Mouse (Mus musculus): ENCODE data around the gene Rrnad1. TPM values are rescaled to one million over a fixed set of nuclear protein-coding genes. Genes with fewer than 3 reads are reported as not detected.
A peak's percentile ranks its signal among the peaks of the same experiment; 100 is the strongest.

Gene Rrnad1
- polyA plus RNA-seq, 1 experiment from 2014 or later: 21.1 TPM

GRCm38 (mm10) chr3:87934026-87934425, 3.5 kb upstream of the Rrnad1 start:
- no peaks in the 10 kb centered on the region for H3K27me3 ChIP-seq
- H3K4me1 ChIP-seq: peaks cover 36% of the 10 kb centered on the region
- 82% methylated on average over 5 of the region's 5 CpGs for WGBS
- ATAC-seq (ENCODE audit: insufficient number of reproducible peaks, insufficient read depth, low FRiP score, low TSS enrichment, low read depth): no peak
- H3K36me3 ChIP-seq: peaks cover 66% of the 10 kb centered on the region
- no peak overlapping the region for H3K27ac ChIP-seq
- H3K4me2 ChIP-seq: no peak overlapping the region
- H3K4me3 ChIP-seq: no peak overlapping the region
- no peaks in the 10 kb centered on the region for H3K9me3 ChIP-seq
- H3K9ac ChIP-seq: no peak overlapping the region

GRCm38 (mm10) chr3:87929341-87930077, 1.0 kb downstream of the Rrnad1 start:
- H3K4me3 ChIP-seq: peak overlapping the region; percentile 95
- H3K4me1 ChIP-seq: peaks cover 32% of the 10 kb centered on the region
- peaks cover 58% of the 10 kb centered on the region for H3K36me3 ChIP-seq
- peak overlapping the region; percentile 91 for H3K9ac ChIP-seq
- H3K27ac ChIP-seq: peak overlapping the region; percentile 90
- 5% methylated on average over 26 of the region's 26 CpGs for WGBS
- peak overlapping the region; percentile 84 for H3K4me2 ChIP-seq
- H3K9me3 ChIP-seq: no peaks in the 10 kb centered on the region
- peak; percentile 13; the same call in 1 of the 2 replicates for ATAC-seq (ENCODE audit: insufficient number of reproducible peaks, insufficient read depth, low FRiP score, low TSS enrichment, low read depth)
- no peaks in the 10 kb centered on the region for H3K27me3 ChIP-seq

- H3K9ac ChIP-seq: no peak overlapping the region
- H3K9me3 ChIP-seq: no peaks in the 10 kb centered on the region
- H3K4me1 ChIP-seq: peaks cover 23% of the 10 kb centered on the region
- H3K36me3 ChIP-seq: peaks cover 62% of the 10 kb centered on the region
- H3K4me2 ChIP-seq: no peak overlapping the region
- no peak for ATAC-seq (ENCODE audit: insufficient number of reproducible peaks, insufficient read depth, low FRiP score, low TSS enrichment, low read depth)
- no peaks in the 10 kb centered on the region for H3K27me3 ChIP-seq
- WGBS: 95% methylated on average over 5 of the region's 5 CpGs
- no peak overlapping the region for H3K4me3 ChIP-seq
- no peak overlapping the region for H3K27ac ChIP-seq
These were observed 3.1 kb downstream of the Rrnad1 start for GRCm38 (mm10) chr3:87927452-87927851.

GRCm38 (mm10) chr3:87924996-87925395, 5.5 kb downstream of the Rrnad1 start:
- 90% methylated on average over 7 of the region's 7 CpGs for WGBS
- Histone ChIP-seq H3K27me3 (no peaks in the 10 kb centered on the region), H3K4me1 (peaks cover 13% of the 10 kb centered on the region), H3K9ac (no peak overlapping the region), H3K9me3 (no peaks in the 10 kb centered on the region), H3K4me3 (no peak overlapping the region), H3K36me3 (peaks cover 58% of the 10 kb centered on the region), H3K27ac (no peak overlapping the region), H3K4me2 (no peak overlapping the region)
- no peak for ATAC-seq (ENCODE audit: insufficient number of reproducible peaks, insufficient read depth, low FRiP score, low TSS enrichment, low read depth)

GRCm38 (mm10) chr3:87920270-87920943, 10.1 kb downstream of the Rrnad1 start:
- H3K4me3 ChIP-seq: peak overlapping the region; percentile 68
- H3K9me3 ChIP-seq: no peaks in the 10 kb centered on the region
- peak overlapping the region; percentile 83 for H3K9ac ChIP-seq
- H3K36me3 ChIP-seq: peaks cover 61% of the 10 kb centered on the region
- WGBS: 67% methylated on average over 9 of the region's 9 CpGs
- peak overlapping the region; percentile 82 for H3K4me2 ChIP-seq
- peaks cover 14% of the 10 kb centered on the region for H3K4me1 ChIP-seq
- no peak for ATAC-seq (ENCODE audit: insufficient number of reproducible peaks, insufficient read depth, low FRiP score, low TSS enrichment, low read depth)
- H3K27me3 ChIP-seq: no peaks in the 10 kb centered on the region
- peak overlapping the region; percentile 86; the same call in 1 of the 2 replicates for H3K27ac ChIP-seq

- peak within 1 kb of the TSS; percentile 82 for H3K4me2 ChIP-seq
- H3K4me3 ChIP-seq: peak within 1 kb of the TSS; percentile 68
- H3K4me1 ChIP-seq: peaks cover 14% of the 10 kb centered on the region
- peaks cover 61% of the 10 kb centered on the region for H3K36me3 ChIP-seq
- no peaks in the 10 kb centered on the region for H3K9me3 ChIP-seq
- no peaks in the 10 kb centered on the region for H3K27me3 ChIP-seq
- under 1% methylated on average over 30 of the region's 30 CpGs for WGBS
- H3K27ac ChIP-seq: peak within 1 kb of the TSS; percentile 86
- H3K9ac ChIP-seq: peak within 1 kb of the TSS; percentile 83
- peak; percentile 70 for ATAC-seq (ENCODE audit: insufficient number of reproducible peaks, insufficient read depth, low FRiP score, low TSS enrichment, low read depth)
These were observed 11.0 kb downstream of the Rrnad1 start, which contains the start of gene Mrpl24 for GRCm38 (mm10) chr3:87919336-87920108. Gene Mrpl24 (plus strand): TSS chr3:87919506.

GRCm38 (mm10) chr3:87918551-87918950, 12.0 kb downstream of the Rrnad1 start:
- Histone ChIP-seq H3K9ac (no peak overlapping the region), H3K4me2 (peak overlapping the region; percentile 82), H3K9me3 (no peaks in the 10 kb centered on the region), H3K4me1 (peaks cover 14% of the 10 kb centered on the region), H3K27me3 (no peaks in the 10 kb centered on the region), H3K27ac (peak overlapping the region; percentile 86; the same call in 1 of the 2 replicates), H3K36me3 (peaks cover 61% of the 10 kb centered on the region), H3K4me3 (peak overlapping the region; percentile 68; the same call in 1 of the 2 replicates)
- 89% methylated on average over 1 of the region's 1 CpGs for WGBS
- no peak for ATAC-seq (ENCODE audit: insufficient number of reproducible peaks, insufficient read depth, low FRiP score, low TSS enrichment, low read depth)

- H3K27ac ChIP-seq: no peak overlapping the region
- no peak for ATAC-seq (ENCODE audit: insufficient number of reproducible peaks, insufficient read depth, low FRiP score, low TSS enrichment, low read depth)
- no peak overlapping the region for H3K4me3 ChIP-seq
- no peak overlapping the region for H3K9ac ChIP-seq
- H3K36me3 ChIP-seq: peaks cover 52% of the 10 kb centered on the region
- H3K4me1 ChIP-seq: peaks cover 15% of the 10 kb centered on the region
- 91% methylated on average over 1 of the region's 1 CpGs for WGBS
- no peaks in the 10 kb centered on the region for H3K9me3 ChIP-seq
- H3K27me3 ChIP-seq: no peaks in the 10 kb centered on the region
- H3K4me2 ChIP-seq: no peak overlapping the region
These were observed 13.5 kb downstream of the Rrnad1 start for GRCm38 (mm10) chr3:87916990-87917389.

- Histone ChIP-seq H3K4me3 (no peak overlapping the region), H3K27ac (no peak overlapping the region), H3K4me2 (no peak overlapping the region), H3K4me1 (peaks cover 35% of the 10 kb centered on the region), H3K36me3 (peaks cover 49% of the 10 kb centered on the region), H3K27me3 (no peaks in the 10 kb centered on the region), H3K9me3 (no peaks in the 10 kb centered on the region), H3K9ac (no peak overlapping the region)
- 95% methylated on average over 10 of the region's 10 CpGs for WGBS
- ATAC-seq (ENCODE audit: insufficient number of reproducible peaks, insufficient read depth, low FRiP score, low TSS enrichment, low read depth): no peak
These were observed 16.6 kb downstream of the Rrnad1 start for GRCm38 (mm10) chr3:87913891-87914290.

GRCm38 (mm10) chr3:87913491-87913890, 17.0 kb downstream of the Rrnad1 start:
- no peaks in the 10 kb centered on the region for H3K9me3 ChIP-seq
- no peak for ATAC-seq (ENCODE audit: insufficient number of reproducible peaks, insufficient read depth, low FRiP score, low TSS enrichment, low read depth)
- H3K4me3 ChIP-seq: no peak overlapping the region
- H3K27me3 ChIP-seq: no peaks in the 10 kb centered on the region
- H3K4me1 ChIP-seq: peaks cover 37% of the 10 kb centered on the region
- peaks cover 49% of the 10 kb centered on the region for H3K36me3 ChIP-seq
- 86% methylated on average over 7 of the region's 7 CpGs for WGBS
- H3K27ac ChIP-seq: no peak overlapping the region
- H3K9ac ChIP-seq: no peak overlapping the region
- no peak overlapping the region for H3K4me2 ChIP-seq

GRCm38 (mm10) chr3:87910573-87911141, 19.9 kb downstream of the Rrnad1 start:
- Histone ChIP-seq H3K27ac (peak overlapping the region; percentile 98), H3K9me3 (no peaks in the 10 kb centered on the region), H3K4me3 (peak overlapping the region; percentile 40), H3K4me1 (peaks cover 46% of the 10 kb centered on the region), H3K36me3 (peaks cover 28% of the 10 kb centered on the region), H3K27me3 (no peaks in the 10 kb centered on the region), H3K9ac (peak overlapping the region; percentile 62), H3K4me2 (peak overlapping the region; percentile 92)
- 0 out of 2 replicates have a peak, but pooled peaks have one; percentile 18 for ATAC-seq (ENCODE audit: insufficient number of reproducible peaks, insufficient read depth, low FRiP score, low TSS enrichment, low read depth)
- WGBS: 6% methylated on average over 12 of the region's 12 CpGs
